Mouse (Mus musculus) hindbrain, postnatal 0 days (tissue): ENCODE measurements around the gene Gpc6. TPM values are rescaled to one million over a fixed set of nuclear protein-coding genes. Genes with fewer than 3 reads are reported as not detected.
A peak's percentile ranks its signal among the peaks of the same experiment; 100 is the strongest.

Experiments
- ATAC-seq: fragments of 200-750 bp; cut with Nextera tagmentation; 2 replicates; pipeline ENCODE4 v1.8.0; 2017; ENCODE audit warnings: mild to moderate bottlenecking, moderate TSS enrichment, moderate library complexity
- DNase-seq: peaks from one replicate; pipeline ENCODE4 v3.0.0-alpha.2; 2015; ENCODE audit warnings: low spot score
- H3K27ac ChIP-seq: fragments of 300-500 bp; sonication (generic); 2 replicates; pipeline ENCODE4 v1.5.1; 2014; ENCODE audit warnings: mild to moderate bottlenecking
- H3K27me3 ChIP-seq: fragments of 300-500 bp; sonication (generic); 2 replicates; pipeline ENCODE4 v1.6.1; 2014; ENCODE audit warnings: low read length, mixed read lengths; ENCODE audit not compliant: insufficient read depth
- H3K36me3 ChIP-seq: fragments of 300-500 bp; sonication (generic); 2 replicates; pipeline ENCODE4 v1.6.1; 2014; ENCODE audit warnings: low read length, mixed read lengths; ENCODE audit not compliant: insufficient read depth
- H3K4me1 ChIP-seq: fragments of 300-500 bp; sonication (generic); 2 replicates; pipeline ENCODE4 v1.6.1; 2014; ENCODE audit warnings: antibody characterized with exemption, low read length, mixed read lengths; ENCODE audit not compliant: insufficient read depth
- H3K4me2 ChIP-seq: fragments of 300-500 bp; sonication (generic); 2 replicates; pipeline ENCODE4 v1.6.1; 2014; ENCODE audit warnings: low read depth, mild to moderate bottlenecking, low read length, moderate library complexity, mixed read lengths
- H3K4me3 ChIP-seq: fragments of 300-500 bp; sonication (generic); 2 replicates; pipeline ENCODE4 v1.5.1; 2014; ENCODE audit warnings: low read length
- H3K9ac ChIP-seq: fragments of 300-500 bp; sonication (generic); replicated peaks from 2 replicates; pipeline ENCODE4 v1.6.1; 2014; ENCODE audit warnings: mild to moderate bottlenecking, low read length, moderate library complexity, mixed read lengths
- H3K9me3 ChIP-seq: fragments of 300-500 bp; sonication (generic); 2 replicates; pipeline ENCODE4 v1.6.1; 2016; ENCODE audit warnings: low read length, mixed read lengths
- CTCF ChIP-seq: IDR thresholded peaks from 2 replicates; pipeline ENCODE4 v1.5.1; 2016; ENCODE audit warnings: antibody characterized with exemption, control low read depth, low read depth
- WGBS: fragments of 180-500 bp; shearing (Covaris S2); extraction: QIAGEN DNeasy Blood & Tissue Kit; methylation state at CpG from one replicate; pipeline ENCODE4 v1.1.7; 2014; 5-methylcytosine and 5-hydroxymethylcytosine counted together
- polyA plus RNA-seq: library from polyadenylated mRNA; unstranded; fragments of >200 nt; fragmentation: Nextera tagmentation; extraction: Ambion mirVana; gene quantifications from 2 replicates; pipeline ENCODE4 v1.2.1, GENCODE M21; 2015
- total RNA-seq: library from RNA; depleted of rRNA; stranded (reverse); fragments of >200 nt; gene quantifications from 2 replicates; pipeline ENCODE4 v1.2.3, GENCODE M21; 2014

Gpc6 gene
- total and polyA plus RNA-seq, 2 experiments from 2014 or later = 17.9 to 28.5 TPM

DNA sequence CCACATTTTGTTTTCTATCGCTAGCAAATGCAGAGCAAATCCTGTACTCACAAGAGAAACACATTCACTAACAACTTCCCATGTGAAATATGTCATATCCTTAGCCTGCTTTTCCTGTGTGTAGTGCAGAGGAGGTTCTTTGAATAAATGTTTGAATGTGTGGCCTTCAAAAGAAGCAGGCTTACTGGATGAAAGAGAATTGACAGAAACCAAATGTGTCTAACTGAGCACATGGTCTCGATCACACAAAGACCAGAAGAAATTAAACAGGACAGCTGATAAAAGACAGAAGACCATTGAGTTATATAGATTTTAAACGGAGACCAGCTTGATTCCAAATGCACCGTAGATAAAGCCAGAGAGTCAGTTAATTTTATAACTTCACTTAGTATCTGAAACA, 726.2 kb downstream of the Gpc6 start:
- Histone ChIP-seq H3K4me3 (no peak overlapping the region), H3K9me3 (no peaks in the 10 kb centered on the region), H3K9ac (no peak overlapping the region), H3K4me2 (no peak overlapping the region), H3K27me3 (no peaks in the 10 kb centered on the region), H3K4me1 (no peaks in the 10 kb centered on the region), H3K36me3 (no peaks in the 10 kb centered on the region), H3K27ac (no peak overlapping the region)
- ATAC-seq = no peak
- TF ChIP-seq CTCF = no peak
- DNase-seq = no peak
- WGBS = 85% methylated on average over 4 of the region's 4 CpGs

DNA sequence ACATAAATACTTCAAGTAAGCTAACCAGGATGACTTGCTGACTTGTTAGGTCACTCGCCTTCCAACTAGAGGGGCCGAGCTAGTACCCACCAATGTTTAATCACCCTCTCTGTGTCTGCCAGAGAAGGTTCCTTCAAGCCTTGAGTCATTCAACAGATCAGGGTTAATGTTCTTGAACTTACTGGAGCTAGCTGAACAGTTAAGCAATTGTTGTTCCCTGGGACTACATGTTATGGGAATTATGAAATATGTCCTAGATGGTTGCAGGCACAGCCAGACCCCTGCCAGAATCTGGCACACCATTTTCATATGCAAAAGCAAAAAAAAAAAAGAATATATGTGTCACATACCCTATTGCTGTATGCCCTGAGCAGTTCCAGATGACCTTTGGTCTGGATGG, 726.8 kb downstream of the Gpc6 start:
- ATAC-seq (no peak), DNase-seq (no peak)
- Histone ChIP-seq H3K9me3 (no peaks in the 10 kb centered on the region), H3K9ac (no peak overlapping the region), H3K27me3 (no peaks in the 10 kb centered on the region), H3K4me3 (no peak overlapping the region), H3K36me3 (no peaks in the 10 kb centered on the region), H3K4me1 (no peaks in the 10 kb centered on the region), H3K27ac (no peak overlapping the region), H3K4me2 (no peak overlapping the region)
- no peak for TF ChIP-seq CTCF
- WGBS = 92% methylated on average over 2 of the region's 2 CpGs

DNA sequence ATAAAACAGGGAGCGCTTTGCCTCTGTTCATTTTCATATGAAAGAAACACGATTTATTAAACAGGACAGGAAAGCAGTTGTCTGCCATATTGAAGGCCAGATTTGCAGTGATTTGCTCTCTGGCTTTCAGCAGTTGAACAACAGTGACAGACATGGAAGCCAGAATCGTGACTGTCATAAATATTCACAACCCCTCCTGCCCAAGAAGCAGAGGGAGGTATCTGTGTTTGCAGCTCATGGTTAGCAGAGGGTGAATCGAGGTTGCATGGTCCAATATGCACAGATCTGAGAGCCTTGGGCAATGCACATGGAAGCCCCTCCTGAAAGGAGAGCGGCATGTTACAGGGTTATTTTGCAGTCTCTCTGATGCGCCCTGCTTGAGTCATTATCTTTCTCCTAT, 730.3 kb downstream of the Gpc6 start:
- no peak overlapping the region for H3K27ac ChIP-seq
- no peak overlapping the region for H3K9ac ChIP-seq
- no peak overlapping the region for H3K4me2 ChIP-seq
- H3K4me3 ChIP-seq = no peak overlapping the region
- no peaks in the 10 kb centered on the region for H3K27me3 ChIP-seq
- H3K36me3 ChIP-seq = no peaks in the 10 kb centered on the region
- no peaks in the 10 kb centered on the region for H3K4me1 ChIP-seq
- ATAC-seq (no peak), DNase-seq (peak; percentile 9)
- H3K9me3 ChIP-seq = no peaks in the 10 kb centered on the region
- TF ChIP-seq CTCF = no peak
- 68% methylated on average over 6 of the region's 6 CpGs for WGBS

DNA sequence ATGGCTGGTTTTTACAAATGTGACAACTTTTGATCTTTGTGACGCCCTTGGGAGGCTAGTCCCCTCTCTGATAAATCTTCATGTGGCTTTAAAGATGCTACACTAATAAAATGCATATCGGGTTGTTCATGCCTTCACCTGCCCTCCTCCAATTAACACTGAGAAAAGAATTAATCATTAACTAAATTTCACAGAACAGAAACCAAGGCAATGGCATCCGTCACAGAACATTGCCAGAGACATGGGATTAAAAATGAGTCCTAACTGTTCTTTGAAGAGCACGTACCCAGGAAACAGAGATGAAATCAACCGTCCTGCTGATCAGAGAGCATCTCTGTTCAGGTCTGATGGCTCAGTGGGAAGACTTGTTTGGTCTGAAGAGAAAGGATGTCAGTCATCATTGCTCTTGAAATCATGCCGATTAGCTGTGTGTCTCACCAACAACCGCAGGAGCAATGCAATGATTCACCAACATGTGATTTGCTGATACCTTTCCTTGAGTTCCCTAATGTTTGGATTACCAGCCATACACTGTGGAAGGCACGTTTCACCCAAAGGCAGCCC, 734.2 kb downstream of the Gpc6 start:
- Histone ChIP-seq H3K36me3 (no peaks in the 10 kb centered on the region), H3K27me3 (no peaks in the 10 kb centered on the region), H3K9me3 (no peaks in the 10 kb centered on the region), H3K9ac (no peak overlapping the region), H3K4me3 (no peak overlapping the region), H3K4me1 (no peaks in the 10 kb centered on the region), H3K27ac (no peak overlapping the region), H3K4me2 (no peak overlapping the region)
- 86% methylated on average over 8 of the region's 8 CpGs for WGBS
- DNase-seq = no peak
- ATAC-seq = no peak
- no peak for TF ChIP-seq CTCF

DNA sequence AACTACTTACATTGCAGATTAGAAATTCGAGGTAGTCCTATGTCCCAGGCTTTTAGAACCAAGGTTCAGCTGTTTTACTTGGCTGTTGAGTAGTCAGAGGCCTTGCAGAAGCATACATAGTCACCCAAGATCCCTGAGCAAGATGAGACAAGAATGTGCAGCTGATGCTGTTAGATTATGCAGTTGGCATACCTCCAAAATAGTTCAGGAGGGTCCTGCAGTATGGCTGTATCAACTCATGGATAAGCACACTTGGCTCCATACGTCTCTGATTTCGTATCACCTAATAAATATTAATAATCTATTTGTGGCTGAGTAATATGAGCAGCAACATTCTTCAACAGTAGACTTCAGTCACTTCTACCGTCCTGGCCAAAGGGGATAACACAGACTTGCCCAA, 737.1 kb downstream of the Gpc6 start:
- H3K9ac ChIP-seq = no peak overlapping the region
- H3K4me2 ChIP-seq = no peak overlapping the region
- H3K4me3 ChIP-seq = no peak overlapping the region
- no peak overlapping the region for H3K27ac ChIP-seq
- TF ChIP-seq CTCF = no peak
- no peaks in the 10 kb centered on the region for H3K36me3 ChIP-seq
- H3K27me3 ChIP-seq = no peaks in the 10 kb centered on the region
- H3K9me3 ChIP-seq = no peaks in the 10 kb centered on the region
- H3K4me1 ChIP-seq = no peaks in the 10 kb centered on the region
- DNase-seq (no peak), ATAC-seq (no peak)
- WGBS = 80% methylated on average over 4 of the region's 4 CpGs

DNA sequence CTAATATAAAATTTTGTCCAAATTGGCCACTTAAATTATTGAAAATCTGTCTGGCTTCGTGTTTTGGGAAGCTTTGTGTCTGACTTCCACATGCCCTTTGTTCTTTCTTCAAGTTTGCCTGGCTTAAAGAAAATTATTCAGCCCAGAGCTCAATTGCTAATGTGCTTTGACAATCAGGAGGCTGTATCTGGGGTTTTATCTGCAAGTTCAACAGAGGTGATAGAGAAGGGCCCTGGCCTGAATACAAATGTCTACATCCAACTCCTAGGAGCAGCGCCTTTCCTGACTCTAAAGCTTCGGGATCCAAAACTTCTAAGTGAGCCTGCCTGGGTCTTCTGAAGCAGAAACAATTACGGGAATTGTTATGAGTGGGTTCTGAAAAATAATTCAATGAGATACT, 739.7 kb downstream of the Gpc6 start:
- Histone ChIP-seq H3K36me3 (no peaks in the 10 kb centered on the region), H3K9ac (no peak overlapping the region)
- ATAC-seq = no peak

DNA sequence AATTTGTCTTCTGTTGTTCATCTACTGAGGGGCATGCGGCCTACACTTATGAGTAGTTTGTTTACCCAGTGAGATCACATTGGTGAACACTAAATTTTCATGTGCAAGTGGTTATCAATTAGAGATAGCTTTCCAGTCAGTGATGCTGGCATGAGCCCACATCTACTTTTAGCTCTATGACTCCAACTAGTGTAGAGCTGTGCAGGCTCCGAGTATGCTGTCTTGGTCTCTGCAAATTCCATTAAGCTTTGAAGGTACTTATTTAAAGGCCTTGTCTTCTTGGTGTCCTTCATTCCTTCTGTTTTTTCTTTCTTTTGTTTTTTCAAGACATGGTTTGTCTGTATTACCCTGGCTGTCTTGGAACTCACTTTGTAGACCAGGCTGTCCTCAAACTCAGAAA, 741.0 kb downstream of the Gpc6 start:
- Histone ChIP-seq H3K36me3 (no peaks in the 10 kb centered on the region), H3K9ac (no peak overlapping the region), H3K4me1 (no peaks in the 10 kb centered on the region), H3K4me2 (no peak overlapping the region), H3K27me3 (no peaks in the 10 kb centered on the region), H3K27ac (no peak overlapping the region), H3K4me3 (no peak overlapping the region), H3K9me3 (no peaks in the 10 kb centered on the region)
- no peak for DNase-seq
- no peak for TF ChIP-seq CTCF
- ATAC-seq = no peak
- WGBS = 96% methylated on average over 2 of the region's 2 CpGs

More for the DNA sequence above, 739.7 kb downstream of the Gpc6 start:
- Histone ChIP-seq H3K27ac (no peak overlapping the region), H3K4me3 (no peak overlapping the region), H3K4me2 (no peak overlapping the region), H3K27me3 (no peaks in the 10 kb centered on the region), H3K4me1 (no peaks in the 10 kb centered on the region), H3K9me3 (no peaks in the 10 kb centered on the region)
- no peak for TF ChIP-seq CTCF
- WGBS = 71% methylated on average over 4 of the region's 4 CpGs
- no peak for DNase-seq
